Mouse (Mus musculus) liver, adult (tissue): ENCODE data around the gene Man1a.

ENCODE experiments used
- GATA4 ChIP-seq: IDR thresholded peaks from 2 replicates; pipeline ENCODE4 v1.6.1; 2014; ENCODE audit warnings: mild to moderate bottlenecking, low read length; ENCODE audit not compliant: insufficient replicate concordance

Gene Man1a

GRCm38 (mm10) chr10:53863486-53864357, 212.7 kb downstream of the Man1a start:
- TF ChIP-seq GATA4, result no peak

GRCm38 (mm10) chr10:53859879-53860278, 216.5 kb downstream of the Man1a start:
- TF ChIP-seq GATA4, result no peak

GRCm38 (mm10) chr10:53859224-53859623, 217.2 kb downstream of the Man1a start:
- no peak for TF ChIP-seq GATA4
